Mouse (Mus musculus) kidney, adult 8-10 months (tissue): ENCODE measurements around the gene Plekhg6.

Source experiments
- DNase-seq, 2 experiments: peaks; one replicate each; pipeline ENCODE4 v3.0.0; 2022

Plekhg6 gene

DNA sequence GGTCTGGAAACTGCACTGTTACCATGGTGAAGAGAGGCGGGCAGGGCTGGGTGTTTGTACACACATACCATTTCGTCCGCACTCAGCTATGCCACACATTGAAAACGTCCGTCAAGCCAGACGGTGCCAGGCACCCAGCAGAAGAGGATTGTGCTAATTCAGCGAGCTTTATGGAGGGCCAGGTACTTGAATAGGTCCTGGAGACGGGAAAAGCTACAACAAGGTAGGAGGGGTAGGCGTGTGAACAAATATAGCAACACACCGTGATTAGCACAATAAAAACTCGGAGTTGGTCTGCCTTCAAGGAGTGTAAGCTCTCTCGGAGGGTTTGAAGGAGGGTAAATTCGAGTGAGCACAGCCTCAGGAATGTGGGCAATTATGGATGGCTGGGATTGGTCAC lies 57.8 kb downstream of the Plekhg6 start:
- no peak for DNase-seq

- DNase-seq = peak; percentile 69 to 87
Observed at GRCm38 (mm10) chr6:125321114-125321855, 59.3 kb downstream of the Plekhg6 start.

- DNase-seq = peak; percentile 56 to 80
Observed at GRCm38 (mm10) chr6:125320323-125320722, 60.3 kb downstream of the Plekhg6 start, which contains the start of gene Scnn1a. Scnn1a (plus strand) TSS chr6:125320659.

GRCm38 (mm10) chr6:125319919-125320296 lies 60.7 kb downstream of the Plekhg6 start:
- no peak for DNase-seq

DNA sequence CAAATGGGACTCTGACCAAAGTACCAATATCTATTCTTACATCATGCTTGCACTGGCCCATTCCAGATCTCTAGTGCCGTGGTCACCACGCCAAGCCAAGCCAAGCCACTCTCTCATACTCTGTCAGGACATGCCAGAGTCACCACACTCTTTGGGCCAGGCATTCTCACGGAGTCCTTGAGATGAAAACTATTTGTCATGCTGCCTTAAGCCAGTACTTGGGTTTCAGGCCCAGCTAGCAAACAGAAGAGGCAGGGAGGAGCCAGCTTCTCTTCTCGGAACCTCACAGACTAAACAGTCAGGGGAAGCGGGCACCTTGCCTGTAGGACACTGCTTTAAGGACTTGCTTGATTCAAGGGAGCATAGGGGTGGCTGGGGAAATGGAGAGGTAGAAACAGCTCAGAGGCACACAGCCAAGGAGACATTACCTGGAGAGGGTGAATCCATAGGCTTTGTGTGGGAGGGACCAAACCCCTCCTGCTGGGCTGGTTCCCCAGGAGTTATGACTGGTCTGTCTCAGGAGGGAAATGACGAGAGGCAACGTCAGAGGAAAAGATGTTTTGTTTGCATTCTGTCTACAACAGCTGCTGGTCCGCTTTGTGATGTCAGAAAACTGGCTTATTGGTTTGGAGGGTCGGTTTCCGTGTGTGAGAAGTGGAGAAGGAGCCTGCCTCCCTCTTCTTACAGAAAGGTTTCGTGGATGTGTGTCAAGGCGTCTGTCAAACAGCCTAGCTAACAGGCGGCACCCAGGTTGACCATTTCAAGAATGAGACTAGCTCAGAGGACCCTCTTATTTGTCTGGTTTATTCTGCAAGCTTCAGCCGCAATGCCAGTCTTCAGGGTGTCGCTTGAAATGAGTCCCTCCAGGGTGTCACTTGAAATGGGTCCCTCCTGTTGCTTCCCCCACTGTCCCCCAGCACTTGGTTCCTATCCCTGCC lies 61.3 kb downstream of the Plekhg6 start:
- no peak for DNase-seq

DNA sequence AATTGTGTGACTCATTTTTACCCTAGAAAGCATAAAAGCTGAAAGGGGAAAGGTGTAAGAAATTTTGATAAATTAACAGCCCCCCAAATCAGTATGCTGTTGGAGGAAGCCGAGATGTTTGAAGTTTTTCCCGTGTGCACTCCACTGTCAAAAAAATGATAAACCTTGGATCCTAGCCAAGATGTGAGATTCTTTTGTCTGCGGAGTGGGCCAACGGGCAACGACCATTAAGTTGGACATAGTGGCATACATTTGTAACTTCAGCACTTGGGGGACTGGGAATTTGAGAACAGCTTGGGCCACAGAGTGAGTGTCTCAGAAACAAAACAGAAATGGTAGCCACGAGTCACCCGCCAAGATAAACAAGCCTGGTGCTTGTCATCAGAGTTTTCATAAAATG lies 63.5 kb downstream of the Plekhg6 start:
- no peak for DNase-seq

GRCm38 (mm10) chr6:125314746-125315145 lies 65.8 kb downstream of the Plekhg6 start:
- DNase-seq = peak; percentile 48 to 70

DNA sequence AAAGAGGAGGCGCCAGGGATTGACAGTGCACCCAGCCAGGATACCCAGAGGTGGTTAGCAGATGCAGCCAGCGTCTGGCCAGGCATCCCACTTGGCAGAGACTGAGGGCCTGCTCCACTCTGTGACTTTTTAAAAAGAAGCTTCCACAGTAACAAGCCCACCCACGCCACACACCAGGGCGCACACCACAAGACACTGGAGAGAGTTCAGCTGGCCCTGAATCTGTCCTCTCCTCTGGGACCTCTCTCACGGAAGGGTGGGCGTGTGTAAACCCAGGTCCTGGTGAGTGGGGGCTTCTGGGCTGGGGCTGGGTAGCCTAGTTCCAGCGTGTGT lies 66.4 kb downstream of the Plekhg6 start:
- no peak for DNase-seq

DNA sequence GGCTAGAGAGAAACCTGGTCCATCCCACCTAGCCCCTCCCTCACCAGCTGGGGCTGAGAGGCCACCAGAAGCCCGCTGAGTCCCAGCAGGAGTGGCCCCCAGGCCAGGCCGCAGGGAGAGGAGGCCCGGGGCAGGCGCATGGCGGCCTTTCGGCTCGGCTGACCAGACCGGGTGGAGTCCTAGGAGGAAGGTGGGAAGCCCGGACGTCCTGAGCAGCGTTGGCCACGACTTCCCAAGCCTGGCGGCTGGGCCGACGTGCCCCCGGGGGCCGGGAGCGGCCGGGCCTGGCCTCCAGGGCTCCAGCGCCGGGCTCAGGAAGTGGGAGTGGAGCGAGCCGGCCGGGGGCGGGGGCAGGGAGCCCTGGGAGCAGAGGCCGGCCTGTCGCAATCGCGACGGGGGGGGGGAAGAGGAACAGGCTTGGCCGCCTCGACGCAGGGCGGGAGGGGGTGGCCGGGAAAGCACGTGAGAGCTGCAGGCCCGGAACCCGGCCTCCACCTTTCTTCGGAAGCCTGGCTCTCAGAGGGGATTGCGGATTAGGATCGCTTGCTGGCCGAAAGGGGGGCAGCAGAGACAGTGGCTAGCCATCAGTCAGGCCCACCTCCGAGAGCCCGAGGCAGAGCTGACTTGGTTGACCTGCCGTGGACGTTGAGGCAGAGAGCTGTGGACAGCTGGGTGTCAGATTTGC lies 66.9 kb downstream of the Plekhg6 start, which contains the start of gene Ltbr:
Ltbr (minus strand) TSS at position 340 of the 685 bp plus-strand sequence.
- DNase-seq = peak; percentile 86 to 90
